Mouse (Mus musculus) heart, embryonic 16.5 days (tissue): ENCODE data around the gene Col5a1. TPM values are rescaled to one million over a fixed set of nuclear protein-coding genes. Genes with fewer than 3 reads are reported as not detected.

Source experiments
- ATAC-seq: fragments of 200-750 bp; cut with Nextera tagmentation; replicated peaks from 2 replicates; pipeline ENCODE4 v1.8.0; 2017; ENCODE audit warnings: moderate number of reproducible peaks; ENCODE audit not compliant: insufficient read depth, low FRiP score; ENCODE audit errors: extremely low read depth
- H3K27ac ChIP-seq: fragments of 300-500 bp; sonication (generic); 2 replicates; pipeline ENCODE4 v1.5.1; 2014; ENCODE audit warnings: mild to moderate bottlenecking, low read length, control low read depth, moderate library complexity
- H3K27me3 ChIP-seq: fragments of 300-500 bp; sonication (generic); 2 replicates; pipeline ENCODE4 v1.6.1; 2014; ENCODE audit warnings: low read length, mixed read lengths; ENCODE audit not compliant: control insufficient read depth, insufficient read depth
- H3K36me3 ChIP-seq: fragments of 300-500 bp; sonication (generic); 2 replicates; pipeline ENCODE4 v1.6.1; 2014; ENCODE audit not compliant: control insufficient read depth, insufficient read depth
- H3K4me1 ChIP-seq: fragments of 300-500 bp; sonication (generic); 2 replicates; pipeline ENCODE4 v1.6.1; 2014; ENCODE audit warnings: low read length, mixed read lengths; ENCODE audit not compliant: control insufficient read depth, insufficient read depth
- H3K4me2 ChIP-seq: fragments of 300-500 bp; sonication (generic); 2 replicates; pipeline ENCODE4 v1.6.1; 2014; ENCODE audit warnings: low read depth, mild to moderate bottlenecking, control low read depth, low read length
- H3K4me3 ChIP-seq: fragments of 300-500 bp; sonication (generic); 2 replicates; pipeline ENCODE4 v1.5.1; 2014; ENCODE audit warnings: mild to moderate bottlenecking, control low read depth, low read length
- H3K9ac ChIP-seq: fragments of 300-500 bp; sonication (generic); 2 replicates; pipeline ENCODE4 v1.6.1; 2014; ENCODE audit warnings: low read length, control low read depth
- H3K9me3 ChIP-seq: fragments of 300-500 bp; sonication (generic); replicated peaks from 2 replicates; pipeline ENCODE4 v1.6.1; 2016; ENCODE audit warnings: low read length; ENCODE audit not compliant: control insufficient read depth
- WGBS: fragments of 180-500 bp; shearing (Covaris S2); extraction: QIAGEN DNeasy Blood & Tissue Kit; methylation state at CpG from one replicate; pipeline ENCODE4 v1.1.7; 2014; 5-methylcytosine and 5-hydroxymethylcytosine counted together
- polyA plus RNA-seq: library from polyadenylated mRNA; unstranded; fragments of >200 nt; fragmentation: Nextera tagmentation; extraction: Ambion mirVana; gene quantifications from 2 replicates; pipeline ENCODE4 v1.2.1, GENCODE M21; 2015

The Col5a1 gene
- polyA plus RNA-seq, 1 experiment from 2014 or later = 73.7 TPM

- 80% methylated on average over 7 of the region's 7 CpGs for WGBS
- no peak for ATAC-seq
Observed at GRCm38 (mm10) chr2:27891922-27892541, 5.8 kb downstream of the Col5a1 start.

DNA sequence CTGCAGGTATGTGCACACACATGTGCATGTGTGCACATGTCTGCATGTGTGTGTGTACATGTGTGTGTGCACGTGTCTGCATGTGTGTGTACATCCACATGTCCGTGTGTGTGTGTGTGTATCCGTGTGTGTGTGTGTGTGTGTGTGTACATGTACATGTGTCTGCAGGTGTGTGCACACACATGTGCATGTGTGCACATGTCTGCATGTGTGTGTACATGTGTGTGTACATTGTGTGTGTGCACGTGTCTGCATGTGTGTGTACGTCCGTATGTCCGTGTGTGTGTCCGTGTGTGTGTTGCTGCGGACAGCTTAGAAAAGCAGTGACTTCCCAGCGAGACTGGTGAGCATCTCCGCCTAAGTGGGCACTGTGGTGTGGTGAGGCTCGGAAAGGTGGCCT is 6.8 kb downstream of the Col5a1 start:
- Histone ChIP-seq H3K36me3 (no peaks in the 10 kb centered on the region), H3K27ac (no peak overlapping the region), H3K9me3 (no peaks in the 10 kb centered on the region), H3K27me3 (no peaks in the 10 kb centered on the region), H3K4me3 (no peak overlapping the region), H3K4me2 (no peak overlapping the region), H3K9ac (no peak overlapping the region), H3K4me1 (0 out of 2 replicates have a peak, but pooled peaks cover 4% of the 10 kb centered on the region)
- ATAC-seq = no peak
- WGBS = 92% methylated on average over 12 of the region's 12 CpGs

More at GRCm38 (mm10) chr2:27891922-27892541, 5.8 kb downstream of the Col5a1 start:
- Histone ChIP-seq H3K36me3 (no peaks in the 10 kb centered on the region), H3K9me3 (no peaks in the 10 kb centered on the region), H3K27ac (no peak overlapping the region), H3K27me3 (no peaks in the 10 kb centered on the region), H3K9ac (no peak overlapping the region), H3K4me1 (0 out of 2 replicates have a peak, but pooled peaks cover 4% of the 10 kb centered on the region), H3K4me3 (no peak overlapping the region), H3K4me2 (peak overlapping the region; percentile 16; the same call in 1 of the 2 replicates)

- Histone ChIP-seq H3K27me3 (no peaks in the 10 kb centered on the region), H3K27ac (no peak overlapping the region), H3K36me3 (no peaks in the 10 kb centered on the region), H3K4me3 (no peak overlapping the region), H3K4me2 (no peak overlapping the region), H3K4me1 (no peaks in the 10 kb centered on the region), H3K9ac (no peak overlapping the region), H3K9me3 (no peaks in the 10 kb centered on the region)
- 77% methylated on average over 5 of the region's 5 CpGs for WGBS
- no peak for ATAC-seq
Observed at GRCm38 (mm10) chr2:27894986-27895385, 8.8 kb downstream of the Col5a1 start.

DNA sequence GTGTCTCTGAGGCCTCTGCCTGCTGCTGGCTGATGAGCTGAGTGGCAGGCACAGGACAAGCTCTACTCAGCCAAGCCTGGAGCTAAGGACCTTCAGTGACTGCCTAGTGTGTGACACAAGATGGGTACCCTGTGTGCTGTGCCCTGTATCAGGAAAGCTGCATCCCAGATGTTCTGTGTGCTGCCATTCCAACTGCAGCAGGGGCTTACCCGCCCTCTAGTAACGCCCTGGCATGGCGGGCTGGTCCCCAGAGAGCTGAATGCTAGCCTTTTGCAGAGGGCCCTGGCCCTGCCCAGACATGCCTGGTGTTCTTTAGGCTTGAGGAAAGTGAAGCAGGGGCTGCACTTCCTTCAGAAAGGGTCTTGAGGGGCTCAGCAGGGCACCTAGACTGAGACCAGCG is 9.4 kb downstream of the Col5a1 start:
- ATAC-seq = no peak
- no peaks in the 10 kb centered on the region for H3K36me3 ChIP-seq
- H3K27ac ChIP-seq = no peak overlapping the region
- WGBS = 84% methylated on average over 4 of the region's 4 CpGs
- H3K4me3 ChIP-seq = no peak overlapping the region
- no peak overlapping the region for H3K4me2 ChIP-seq
- no peak overlapping the region for H3K9ac ChIP-seq
- H3K9me3 ChIP-seq = no peaks in the 10 kb centered on the region
- no peaks in the 10 kb centered on the region for H3K27me3 ChIP-seq
- H3K4me1 ChIP-seq = peaks cover 2% of the 10 kb centered on the region; the same call in 1 of the 2 replicates

DNA sequence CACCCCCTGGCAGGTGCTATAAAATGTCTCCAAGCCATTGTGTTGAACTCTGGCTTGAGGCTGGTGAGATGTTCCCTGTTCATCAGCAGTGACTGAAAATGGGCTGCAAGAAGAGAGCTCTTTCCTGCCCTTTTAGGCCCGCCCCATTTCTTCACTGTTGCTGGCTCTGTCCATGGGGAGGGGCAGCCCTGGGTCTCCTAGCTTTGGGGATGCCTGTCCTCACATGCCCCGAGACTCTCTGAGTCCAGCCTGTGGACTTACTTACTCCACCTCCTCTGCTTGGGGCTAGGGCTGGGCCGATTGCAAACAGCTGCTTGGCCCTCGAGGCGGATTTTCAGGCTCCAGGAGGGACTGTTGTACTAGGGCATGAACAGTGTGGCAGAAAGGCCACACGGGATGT is 10.9 kb downstream of the Col5a1 start:
- Histone ChIP-seq H3K9me3 (no peaks in the 10 kb centered on the region), H3K27me3 (no peaks in the 10 kb centered on the region), H3K4me3 (no peak overlapping the region), H3K36me3 (no peaks in the 10 kb centered on the region), H3K4me2 (no peak overlapping the region), H3K9ac (no peak overlapping the region), H3K27ac (no peak overlapping the region), H3K4me1 (peaks cover 15% of the 10 kb centered on the region)
- WGBS = 62% methylated on average over 6 of the region's 6 CpGs
- no peak for ATAC-seq

DNA sequence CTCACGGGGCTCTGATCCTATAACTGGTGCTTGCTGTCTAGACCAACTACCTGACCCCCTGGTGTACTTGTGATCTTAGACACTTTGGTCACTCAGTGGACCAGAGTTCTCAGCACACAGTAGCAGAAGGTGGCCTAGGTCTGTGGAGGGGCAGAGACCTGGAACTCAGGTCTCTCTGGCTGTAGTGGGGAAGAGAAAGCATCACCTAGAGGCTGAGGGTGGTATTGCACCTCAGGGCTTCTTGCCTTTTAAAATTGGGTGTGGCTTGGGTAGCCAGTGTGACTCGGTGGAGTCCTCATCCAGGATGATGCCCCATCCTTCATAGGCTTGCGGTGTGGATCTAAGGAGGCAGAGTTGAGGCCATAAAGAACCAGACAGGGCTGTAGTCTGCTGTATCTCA is 13.7 kb downstream of the Col5a1 start:
- H3K36me3 ChIP-seq = no peaks in the 10 kb centered on the region
- H3K9me3 ChIP-seq = no peaks in the 10 kb centered on the region
- 72% methylated on average over 3 of the region's 3 CpGs for WGBS
- no peak overlapping the region for H3K4me2 ChIP-seq
- peaks cover 15% of the 10 kb centered on the region for H3K4me1 ChIP-seq
- H3K9ac ChIP-seq = no peak overlapping the region
- H3K4me3 ChIP-seq = no peak overlapping the region
- no peak overlapping the region for H3K27ac ChIP-seq
- H3K27me3 ChIP-seq = no peaks in the 10 kb centered on the region
- no peak for ATAC-seq

GRCm38 (mm10) chr2:27901076-27901475 is 14.9 kb downstream of the Col5a1 start:
- Histone ChIP-seq H3K4me2 (no peak overlapping the region), H3K27ac (no peak overlapping the region), H3K4me1 (peaks cover 15% of the 10 kb centered on the region), H3K9ac (peak overlapping the region; percentile 4; the same call in 1 of the 2 replicates), H3K36me3 (no peaks in the 10 kb centered on the region), H3K4me3 (no peak overlapping the region), H3K27me3 (no peaks in the 10 kb centered on the region), H3K9me3 (no peaks in the 10 kb centered on the region)
- ATAC-seq = no peak
- 32% methylated on average over 2 of the region's 2 CpGs for WGBS

DNA sequence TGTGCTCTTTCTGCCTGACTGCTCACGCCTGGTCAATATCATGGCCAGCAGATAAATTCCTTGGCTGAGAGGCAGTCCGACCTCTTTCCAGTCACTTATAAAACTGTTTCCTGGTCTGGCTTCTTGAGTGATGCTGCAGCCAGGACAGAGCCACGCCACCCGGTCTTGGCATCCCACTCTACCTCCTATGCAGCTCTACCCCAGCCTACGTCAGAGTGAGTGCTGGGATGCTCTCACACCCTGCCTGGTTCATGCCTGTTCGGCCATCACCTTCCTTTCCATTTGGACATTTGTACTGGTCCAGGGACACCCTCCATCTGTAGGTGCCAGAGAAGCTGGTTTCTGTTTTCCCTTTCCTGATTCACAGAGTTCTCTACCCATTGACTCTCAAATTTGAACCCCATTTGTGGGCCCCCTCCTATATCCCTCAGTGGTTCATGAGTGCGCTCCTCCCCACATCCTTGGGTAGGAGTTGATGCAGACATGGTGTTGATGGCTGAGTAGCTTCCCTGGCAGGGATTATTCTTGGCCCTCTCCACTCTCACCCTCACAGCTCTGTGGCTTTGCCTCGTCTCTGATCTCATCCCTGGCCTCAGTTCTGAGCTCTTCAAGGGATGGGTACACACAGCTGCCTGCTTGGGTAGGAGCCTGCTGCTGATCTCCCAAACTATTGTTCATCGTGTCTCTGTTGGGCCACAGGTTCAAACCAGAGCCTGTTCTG is 15.5 kb downstream of the Col5a1 start:
- Histone ChIP-seq H3K27ac (no peak overlapping the region), H3K4me1 (peaks cover 15% of the 10 kb centered on the region), H3K4me2 (no peak overlapping the region), H3K9me3 (no peaks in the 10 kb centered on the region), H3K27me3 (no peaks in the 10 kb centered on the region), H3K9ac (no peak overlapping the region), H3K4me3 (no peak overlapping the region), H3K36me3 (no peaks in the 10 kb centered on the region)
- 37% methylated on average over 9 of the region's 9 CpGs for WGBS
- peak; percentile 17; the same call in 1 of the 2 replicates for ATAC-seq

GRCm38 (mm10) chr2:27902318-27902717 is 16.1 kb downstream of the Col5a1 start:
- Histone ChIP-seq H3K9me3 (no peaks in the 10 kb centered on the region), H3K27ac (no peak overlapping the region), H3K4me1 (peaks cover 15% of the 10 kb centered on the region), H3K27me3 (no peaks in the 10 kb centered on the region), H3K4me3 (no peak overlapping the region), H3K9ac (no peak overlapping the region), H3K36me3 (no peaks in the 10 kb centered on the region), H3K4me2 (no peak overlapping the region)
- ATAC-seq = no peak
- WGBS = 84% methylated on average over 3 of the region's 3 CpGs
